Mouse (Mus musculus) neural tube, embryonic 12.5 days (tissue): ENCODE data around the gene Colq. TPM values are rescaled to one million over a fixed set of nuclear protein-coding genes. Genes with fewer than 3 reads are reported as not detected.
A peak's percentile ranks its signal among the peaks of the same experiment; 100 is the strongest.
"Not testable (repeated sequence)": the region's sequence is repeated elsewhere in the genome, so short reads cannot be mapped to it uniquely, and the experiment has no call there.

ENCODE experiments used
- ATAC-seq: fragments of 200-750 bp; cut with Nextera tagmentation; 2 replicates; pipeline ENCODE4 v1.8.0; 2017; ENCODE audit warnings: low read depth, mild to moderate bottlenecking, moderate TSS enrichment, moderate library complexity; ENCODE audit not compliant: low FRiP score
- H3K27ac ChIP-seq: fragments of 300-500 bp; sonication (generic); 2 replicates; pipeline ENCODE4 v1.5.1; 2016
- H3K27me3 ChIP-seq: fragments of 300-500 bp; sonication (generic); replicated peaks from 2 replicates; pipeline ENCODE4 v1.6.1; 2016; ENCODE audit warnings: mild to moderate bottlenecking
- H3K36me3 ChIP-seq: fragments of 300-500 bp; sonication (generic); 2 replicates; pipeline ENCODE4 v1.6.1; 2016; ENCODE audit warnings: mild to moderate bottlenecking
- H3K4me1 ChIP-seq: fragments of 300-500 bp; sonication (generic); 2 replicates; pipeline ENCODE4 v1.6.1; 2016
- H3K4me2 ChIP-seq: fragments of 300-500 bp; sonication (generic); replicated peaks from 2 replicates; pipeline ENCODE4 v1.6.1; 2016; ENCODE audit warnings: mild to moderate bottlenecking
- H3K4me3 ChIP-seq: fragments of 300-500 bp; sonication (generic); 2 replicates; pipeline ENCODE4 v1.5.1; 2016
- H3K9ac ChIP-seq: fragments of 300-500 bp; sonication (generic); 2 replicates; pipeline ENCODE4 v1.6.1; 2016; ENCODE audit warnings: mild to moderate bottlenecking
- H3K9me3 ChIP-seq: fragments of 300-500 bp; sonication (generic); 2 replicates; pipeline ENCODE4 v1.6.1; 2016; ENCODE audit warnings: mild to moderate bottlenecking
- WGBS: fragments of 180-500 bp; shearing (Covaris S2); methylation state at CpG from one replicate; pipeline ENCODE4 v1.1.7; 2016; 5-methylcytosine and 5-hydroxymethylcytosine counted together
- polyA plus RNA-seq: library from polyadenylated mRNA; unstranded; fragments of >200 nt; fragmentation: Nextera tagmentation; extraction: Ambion mirVana; gene quantifications from 2 replicates; pipeline ENCODE4 v1.2.1, GENCODE M21; 2016

The Colq gene
- polyA plus RNA-seq = 0.30 and 0.40 TPM in 2 replicates

DNA sequence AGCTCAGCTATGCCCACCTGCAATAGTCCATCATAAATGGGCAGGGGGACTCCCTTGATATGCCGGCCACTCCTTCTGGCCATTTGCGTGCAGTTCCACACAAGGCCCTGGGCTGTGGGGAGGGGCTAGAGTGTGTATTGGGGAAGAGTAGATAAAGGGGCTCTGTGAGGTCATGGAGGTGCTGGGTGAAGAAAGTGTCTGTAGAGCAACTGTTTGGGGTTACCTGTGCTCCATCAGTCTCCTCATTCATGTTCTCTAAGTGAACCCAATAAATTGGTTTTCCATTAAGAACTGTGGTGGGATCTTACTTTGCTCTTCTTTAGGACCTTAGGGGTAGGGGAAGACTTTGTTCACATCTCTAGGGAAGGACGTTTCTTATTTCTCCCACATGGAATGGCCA lies at the start of gene Colq:
Gene Colq, minus strand, starts transcription at position 101 of the 400 bp plus-strand sequence.
- H3K27ac ChIP-seq = no peak within 1 kb of the TSS
- H3K9me3 ChIP-seq = no peaks in the 10 kb centered on the region
- 90% methylated on average over 3 of the region's 3 CpGs for WGBS
- H3K9ac ChIP-seq = no peak within 1 kb of the TSS
- H3K27me3 ChIP-seq = no peaks in the 10 kb centered on the region
- H3K36me3 ChIP-seq = no peaks in the 10 kb centered on the region
- H3K4me1 ChIP-seq = no peaks in the 10 kb centered on the region
- no peak within 1 kb of the TSS for H3K4me2 ChIP-seq
- no peak for ATAC-seq
- no peak within 1 kb of the TSS for H3K4me3 ChIP-seq

DNA sequence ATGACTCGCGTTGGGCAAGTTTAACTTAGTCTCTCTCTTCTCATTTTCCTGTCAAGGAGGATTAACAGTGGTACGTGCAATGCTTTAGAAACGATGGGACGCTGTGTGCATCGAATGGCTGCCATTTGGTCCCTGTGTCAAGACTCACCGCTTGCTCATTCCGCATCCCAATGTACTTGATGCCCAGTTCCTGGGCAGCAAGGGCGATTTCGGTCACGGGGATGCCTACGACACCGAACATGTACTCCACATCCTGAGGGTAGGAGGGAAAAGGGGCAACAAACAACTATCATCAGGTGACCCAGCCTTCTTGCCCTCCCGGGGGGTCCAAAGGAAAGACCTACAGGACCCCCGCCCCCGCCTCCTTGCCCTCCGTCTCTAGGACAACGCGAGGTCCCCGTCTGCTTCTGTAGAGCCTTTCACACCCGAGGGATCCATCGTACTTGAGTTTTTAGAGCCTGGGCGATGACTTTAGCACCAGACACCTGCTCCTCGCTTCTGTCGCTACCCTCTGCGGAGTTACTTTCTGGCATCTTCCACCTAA lies 49.3 kb upstream of the Colq start, which contains the start of gene Gm49387:
Gene Gm49387, minus strand, starts transcription at position 533 of the 544 bp plus-strand sequence.
- Histone ChIP-seq H3K4me3 (peak within 1 kb of the TSS; percentile 64), H3K36me3 (no peaks in the 10 kb centered on the region), H3K9me3 (no peaks in the 10 kb centered on the region), H3K9ac (peak within 1 kb of the TSS; percentile 65), H3K4me2 (peak within 1 kb of the TSS; percentile 90), H3K4me1 (peaks cover 7% of the 10 kb centered on the region; the same call in 1 of the 2 replicates), H3K27me3 (no peaks in the 10 kb centered on the region), H3K27ac (no peak within 1 kb of the TSS)
- WGBS = 3% methylated on average over 26 of the region's 26 CpGs
- peak; percentile 57 for ATAC-seq

DNA sequence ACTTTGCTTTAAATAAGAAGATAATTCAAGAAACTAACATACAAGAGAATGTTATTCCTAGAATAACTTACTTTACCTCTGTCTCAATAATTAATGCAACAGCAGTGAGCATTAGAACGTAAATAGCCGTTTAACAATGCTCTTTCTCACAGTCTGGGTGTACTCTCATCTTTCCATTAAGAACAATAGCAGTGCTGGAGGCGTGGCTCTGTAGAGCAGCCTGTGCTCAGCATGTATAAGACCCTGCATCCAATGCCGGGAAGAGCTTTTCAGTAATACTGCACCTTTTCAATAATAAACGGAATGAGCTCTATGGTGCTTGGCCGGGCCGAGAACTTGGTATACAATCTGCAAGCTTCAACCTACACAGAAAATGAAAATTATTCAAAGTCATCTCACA lies 39.5 kb upstream of the Colq start:
- no peak overlapping the region for H3K9ac ChIP-seq
- no peak overlapping the region for H3K27ac ChIP-seq
- no peak overlapping the region for H3K4me3 ChIP-seq
- H3K9me3 ChIP-seq = no peaks in the 10 kb centered on the region
- H3K27me3 ChIP-seq = no peaks in the 10 kb centered on the region
- WGBS = 48% methylated on average over 7 of the region's 7 CpGs
- no peaks in the 10 kb centered on the region for H3K36me3 ChIP-seq
- H3K4me1 ChIP-seq = no peaks in the 10 kb centered on the region
- no peak for ATAC-seq
- no peak overlapping the region for H3K4me2 ChIP-seq

DNA sequence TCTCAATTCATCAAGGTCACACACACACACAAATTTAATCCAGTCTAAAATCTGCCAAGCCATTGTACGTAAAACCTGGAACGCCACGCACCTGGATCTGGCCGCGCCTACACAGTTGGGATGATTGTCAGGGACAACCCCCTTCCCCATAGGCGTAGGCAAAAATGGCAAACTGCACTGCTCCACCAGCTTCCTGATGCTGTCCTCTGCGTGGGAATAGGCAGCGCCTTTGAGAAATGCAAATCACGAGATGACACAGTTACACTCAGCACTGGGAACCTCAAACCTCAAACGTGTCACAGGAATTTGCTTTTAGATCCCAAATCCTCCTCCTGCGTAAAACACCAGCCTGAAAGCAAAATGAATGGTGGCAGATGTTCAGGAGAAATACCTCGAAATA lies 31.6 kb upstream of the Colq start:
- Histone ChIP-seq H3K9me3 (no peaks in the 10 kb centered on the region), H3K36me3 (no peaks in the 10 kb centered on the region), H3K27ac (no peak overlapping the region), H3K4me2 (no peak overlapping the region), H3K9ac (no peak overlapping the region), H3K27me3 (no peaks in the 10 kb centered on the region), H3K4me1 (no peaks in the 10 kb centered on the region), H3K4me3 (no peak overlapping the region)
- WGBS = 87% methylated on average over 12 of the region's 12 CpGs
- no peak for ATAC-seq

DNA sequence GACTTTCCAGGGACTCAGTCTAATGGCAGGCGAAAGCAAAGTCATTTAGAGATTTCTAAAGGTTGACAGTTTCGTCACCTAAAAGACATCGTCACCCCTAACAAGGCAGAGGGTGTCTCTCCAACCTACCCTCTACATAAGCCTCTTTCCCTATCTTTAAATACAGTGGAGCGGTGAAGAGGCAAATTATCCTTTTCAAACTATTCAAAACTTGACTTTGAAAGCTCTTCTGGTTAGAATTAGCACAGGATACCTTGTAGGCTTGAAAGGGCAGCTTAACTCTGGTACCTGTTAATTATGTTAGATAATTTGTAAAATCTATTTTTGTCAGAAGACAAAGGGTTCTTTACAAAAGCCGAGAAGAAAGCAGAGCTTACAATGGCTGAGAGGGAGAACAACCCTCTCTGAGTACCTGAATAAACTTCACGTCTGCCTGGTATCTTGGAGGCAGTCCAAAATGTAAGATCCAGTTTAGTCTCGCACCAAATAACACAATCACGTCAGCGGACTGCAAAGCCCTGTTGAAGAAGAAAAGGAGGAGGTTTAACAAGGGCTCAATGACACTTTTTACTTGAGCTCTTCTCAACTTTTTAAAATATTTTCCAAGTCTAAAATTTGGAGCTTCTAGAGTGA lies 29.6 kb upstream of the Colq start:
- Histone ChIP-seq H3K4me3 (no peak overlapping the region), H3K4me1 (no peaks in the 10 kb centered on the region), H3K9ac (no peak overlapping the region), H3K9me3 (no peaks in the 10 kb centered on the region), H3K4me2 (no peak overlapping the region), H3K36me3 (no peaks in the 10 kb centered on the region), H3K27ac (no peak overlapping the region), H3K27me3 (no peaks in the 10 kb centered on the region)
- WGBS = 79% methylated on average over 9 of the region's 9 CpGs
- ATAC-seq = no peak

DNA sequence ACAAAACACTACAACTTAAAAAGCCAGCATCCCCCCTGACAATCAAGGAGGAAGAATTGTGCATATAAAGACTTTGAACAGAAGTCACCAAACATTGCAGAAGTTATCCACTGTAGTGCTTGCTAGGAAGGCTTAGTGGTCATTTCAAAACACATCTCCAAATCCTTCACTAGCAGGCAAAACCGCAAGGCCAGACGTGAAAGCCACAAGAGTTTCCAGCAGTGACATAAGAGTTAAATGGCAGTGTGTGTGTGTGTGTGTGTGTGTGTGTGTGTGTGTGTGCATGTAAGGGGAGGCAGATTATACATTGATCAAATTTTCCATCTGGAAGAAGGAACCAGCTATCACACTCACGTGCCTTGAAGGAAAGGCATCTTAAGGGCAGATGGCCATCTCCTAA lies 26.9 kb upstream of the Colq start:
- Histone ChIP-seq H3K9ac (no peak overlapping the region), H3K4me1 (no peaks in the 10 kb centered on the region), H3K27ac (no peak overlapping the region), H3K36me3 (no peaks in the 10 kb centered on the region), H3K27me3 (no peaks in the 10 kb centered on the region), H3K9me3 (no peaks in the 10 kb centered on the region), H3K4me2 (no peak overlapping the region), H3K4me3 (no peak overlapping the region)
- no peak for ATAC-seq
- WGBS = 88% methylated on average over 3 of the region's 3 CpGs

GRCm38 (mm10) chr14:31617204-31617603 lies 26.1 kb upstream of the Colq start:
- no peak for ATAC-seq
- no peak overlapping the region for H3K4me3 ChIP-seq
- no peaks in the 10 kb centered on the region for H3K36me3 ChIP-seq
- no peak overlapping the region for H3K9ac ChIP-seq
- no peaks in the 10 kb centered on the region for H3K9me3 ChIP-seq
- WGBS = 85% methylated on average over 9 of the region's 9 CpGs
- no peaks in the 10 kb centered on the region for H3K4me1 ChIP-seq
- H3K27me3 ChIP-seq = no peaks in the 10 kb centered on the region
- no peak overlapping the region for H3K4me2 ChIP-seq
- H3K27ac ChIP-seq = no peak overlapping the region

GRCm38 (mm10) chr14:31613671-31614070 lies 22.5 kb upstream of the Colq start:
- no peak for ATAC-seq
- WGBS = 88% methylated on average over 5 of the region's 5 CpGs
- Histone ChIP-seq H3K9ac (no peak overlapping the region), H3K27me3 (no peaks in the 10 kb centered on the region), H3K9me3 (no peaks in the 10 kb centered on the region), H3K4me3 (no peak overlapping the region), H3K36me3 (no peaks in the 10 kb centered on the region), H3K27ac (no peak overlapping the region), H3K4me2 (no peak overlapping the region), H3K4me1 (no peaks in the 10 kb centered on the region)

- H3K4me2 ChIP-seq = no peak overlapping the region
- H3K9ac ChIP-seq = no peak overlapping the region
- H3K36me3 ChIP-seq = no peaks in the 10 kb centered on the region
- no peak for ATAC-seq
- no peaks in the 10 kb centered on the region for H3K27me3 ChIP-seq
- no peak overlapping the region for H3K27ac ChIP-seq
- WGBS = 73% methylated on average over 4 of the region's 4 CpGs
- no peaks in the 10 kb centered on the region for H3K9me3 ChIP-seq
- H3K4me1 ChIP-seq = no peaks in the 10 kb centered on the region
- H3K4me3 ChIP-seq = no peak overlapping the region
These were observed 20.8 kb upstream of the Colq start for GRCm38 (mm10) chr14:31611986-31612385.

DNA sequence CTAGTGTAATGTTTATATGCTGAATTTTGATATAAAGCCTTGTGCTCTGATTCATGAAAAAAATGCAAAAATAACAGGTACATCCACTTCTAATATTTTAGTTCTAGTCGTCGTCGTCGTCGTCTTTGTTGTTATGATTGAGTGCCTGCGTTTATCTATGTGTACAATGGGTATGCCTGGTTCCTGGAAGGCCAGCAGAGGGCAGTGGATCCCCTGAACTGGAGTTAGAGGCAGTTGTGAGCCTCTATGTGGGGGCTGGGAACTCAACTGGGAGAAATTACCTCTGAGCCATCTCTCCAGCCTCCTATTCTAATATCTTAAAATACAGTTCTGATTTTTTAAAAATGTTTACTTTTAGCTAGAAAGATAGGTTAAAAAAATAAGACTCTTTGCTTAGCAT lies 14.4 kb upstream of the Colq start:
- no peak overlapping the region for H3K4me2 ChIP-seq
- WGBS = 53% methylated on average over 6 of the region's 6 CpGs
- H3K9me3 ChIP-seq = no peaks in the 10 kb centered on the region
- no peaks in the 10 kb centered on the region for H3K36me3 ChIP-seq
- ATAC-seq = no peak
- H3K4me3 ChIP-seq = no peak overlapping the region
- H3K27ac ChIP-seq = no peak overlapping the region
- H3K27me3 ChIP-seq = no peaks in the 10 kb centered on the region
- no peak overlapping the region for H3K9ac ChIP-seq
- H3K4me1 ChIP-seq = no peaks in the 10 kb centered on the region

- no peaks in the 10 kb centered on the region for H3K36me3 ChIP-seq
- H3K27ac ChIP-seq = no peak overlapping the region
- ATAC-seq = no peak
- no peaks in the 10 kb centered on the region for H3K4me1 ChIP-seq
- H3K4me3 ChIP-seq = no peak overlapping the region
- WGBS = 82% methylated on average over 5 of the region's 5 CpGs
- no peak overlapping the region for H3K9ac ChIP-seq
- H3K27me3 ChIP-seq = no peaks in the 10 kb centered on the region
- no peak overlapping the region for H3K4me2 ChIP-seq
- H3K9me3 ChIP-seq = no peaks in the 10 kb centered on the region
These were observed 13.8 kb upstream of the Colq start for GRCm38 (mm10) chr14:31604916-31605315.

GRCm38 (mm10) chr14:31602616-31602979 lies 11.5 kb upstream of the Colq start:
- not testable (repeated sequence) for ATAC-seq, H3K36me3 ChIP-seq, H3K9ac ChIP-seq, H3K9me3 ChIP-seq, H3K4me3 ChIP-seq, H3K4me2 ChIP-seq, H3K4me1 ChIP-seq, H3K27ac ChIP-seq, H3K27me3 ChIP-seq
- 88% methylated on average over 6 of the region's 6 CpGs for WGBS
